Mouse (Mus musculus): Measurements from ENCODE around the gene Foxp1. TPM values are rescaled to one million over a fixed set of nuclear protein-coding genes. Genes with fewer than 3 reads are reported as not detected.

The Foxp1 gene
- polyA plus RNA-seq, 1 experiment, result 93.7 TPM

GRCm38 (mm10) chr6:99360581-99360980 is 161.9 kb downstream of the Foxp1 start:
- no peak for TF ChIP-seq POLR2A (IDR thresholded peaks at IDR 0.05; ENCODE audit: borderline replicate concordance, control insufficient read depth, low read depth, low read length)
- no peak for TF ChIP-seq CTCF (IDR thresholded peaks at IDR 0.05; ENCODE audit: control insufficient read depth, insufficient read depth, low read length)
- Histone ChIP-seq H3K4me1 (ENCODE audit: control insufficient read depth, insufficient read depth, low read length) (peaks cover 7% of the 10 kb centered on the region), H3K27ac (ENCODE audit: control insufficient read depth, insufficient read depth, low read depth, low read length, poor library complexity) (no peak overlapping the region), H3K4me3 (replicated peaks; ENCODE audit: control insufficient read depth, low read depth, low read length) (no peak overlapping the region)
- 77% methylated on average over 4 of the region's 4 CpGs for WGBS

- Histone ChIP-seq H3K4me3 (replicated peaks; ENCODE audit: control insufficient read depth, low read depth, low read length) (no peak overlapping the region), H3K27ac (ENCODE audit: control insufficient read depth, insufficient read depth, low read depth, low read length, poor library complexity) (no peak overlapping the region), H3K4me1 (ENCODE audit: control insufficient read depth, insufficient read depth, low read length) (peaks cover 7% of the 10 kb centered on the region)
- WGBS, result 72% methylated on average over 6 of the region's 6 CpGs
- no peak for TF ChIP-seq CTCF (IDR thresholded peaks at IDR 0.05; ENCODE audit: control insufficient read depth, insufficient read depth, low read length)
- TF ChIP-seq POLR2A (IDR thresholded peaks at IDR 0.05; ENCODE audit: borderline replicate concordance, control insufficient read depth, low read depth, low read length), result no peak
These were observed 162.6 kb downstream of the Foxp1 start for GRCm38 (mm10) chr6:99359765-99360499.

- Histone ChIP-seq H3K27ac (ENCODE audit: control insufficient read depth, insufficient read depth, low read depth, low read length, poor library complexity) (no peak overlapping the region), H3K4me1 (ENCODE audit: control insufficient read depth, insufficient read depth, low read length) (peaks cover 7% of the 10 kb centered on the region), H3K4me3 (replicated peaks; ENCODE audit: control insufficient read depth, low read depth, low read length) (no peak overlapping the region)
- 37% methylated on average over 9 of the region's 9 CpGs for WGBS
- no peak for TF ChIP-seq POLR2A (IDR thresholded peaks at IDR 0.05; ENCODE audit: borderline replicate concordance, control insufficient read depth, low read depth, low read length)
These were observed 163.4 kb downstream of the Foxp1 start for GRCm38 (mm10) chr6:99359036-99359698.

GRCm38 (mm10) chr6:99357931-99358330 is 164.6 kb downstream of the Foxp1 start:
- WGBS, result 47% methylated on average over 2 of the region's 2 CpGs
- Histone ChIP-seq H3K4me3 (replicated peaks; ENCODE audit: control insufficient read depth, low read depth, low read length) (no peak overlapping the region), H3K27ac (ENCODE audit: control insufficient read depth, insufficient read depth, low read depth, low read length, poor library complexity) (no peak overlapping the region), H3K4me1 (ENCODE audit: control insufficient read depth, insufficient read depth, low read length) (peaks cover 7% of the 10 kb centered on the region)
- no peak for TF ChIP-seq CTCF (IDR thresholded peaks at IDR 0.05; ENCODE audit: control insufficient read depth, insufficient read depth, low read length)
- no peak for TF ChIP-seq POLR2A (IDR thresholded peaks at IDR 0.05; ENCODE audit: borderline replicate concordance, control insufficient read depth, low read depth, low read length)

GRCm38 (mm10) chr6:99354338-99354737 is 168.2 kb downstream of the Foxp1 start:
- TF ChIP-seq POLR2A (IDR thresholded peaks at IDR 0.05; ENCODE audit: borderline replicate concordance, control insufficient read depth, low read depth, low read length) (no peak), CTCF (IDR thresholded peaks at IDR 0.05; ENCODE audit: control insufficient read depth, insufficient read depth, low read length) (no peak)
- H3K4me3 ChIP-seq (replicated peaks; ENCODE audit: control insufficient read depth, low read depth, low read length), result no peak overlapping the region
- 84% methylated on average over 2 of the region's 2 CpGs for WGBS
- no peak overlapping the region for H3K27ac ChIP-seq (ENCODE audit: control insufficient read depth, insufficient read depth, low read depth, low read length, poor library complexity)
- H3K4me1 ChIP-seq (ENCODE audit: control insufficient read depth, insufficient read depth, low read length), result peaks cover 2% of the 10 kb centered on the region

- WGBS, result 82% methylated on average over 2 of the region's 2 CpGs
- no peak overlapping the region for H3K4me3 ChIP-seq (replicated peaks; ENCODE audit: control insufficient read depth, low read depth, low read length)
- H3K4me1 ChIP-seq (ENCODE audit: control insufficient read depth, insufficient read depth, low read length), result no peaks in the 10 kb centered on the region; the same call in 1 of the 2 replicates
- H3K27ac ChIP-seq (ENCODE audit: control insufficient read depth, insufficient read depth, low read depth, low read length, poor library complexity), result no peak overlapping the region
- no peak for TF ChIP-seq CTCF (IDR thresholded peaks at IDR 0.05; ENCODE audit: control insufficient read depth, insufficient read depth, low read length)
- TF ChIP-seq POLR2A (IDR thresholded peaks at IDR 0.05; ENCODE audit: borderline replicate concordance, control insufficient read depth, low read depth, low read length), result no peak
These were observed 169.1 kb downstream of the Foxp1 start for GRCm38 (mm10) chr6:99353441-99353840.

GRCm38 (mm10) chr6:99350566-99350965 is 172.0 kb downstream of the Foxp1 start:
- H3K27ac ChIP-seq (ENCODE audit: control insufficient read depth, insufficient read depth, low read depth, low read length, poor library complexity), result no peak overlapping the region
- no peak overlapping the region for H3K4me3 ChIP-seq (replicated peaks; ENCODE audit: control insufficient read depth, low read depth, low read length)
- WGBS, result 48% methylated on average over 3 of the region's 3 CpGs
- no peaks in the 10 kb centered on the region for H3K4me1 ChIP-seq (ENCODE audit: control insufficient read depth, insufficient read depth, low read length)
- TF ChIP-seq POLR2A (IDR thresholded peaks at IDR 0.05; ENCODE audit: borderline replicate concordance, control insufficient read depth, low read depth, low read length) (no peak), CTCF (IDR thresholded peaks at IDR 0.05; ENCODE audit: control insufficient read depth, insufficient read depth, low read length) (no peak)

- no peaks in the 10 kb centered on the region for H3K4me1 ChIP-seq (ENCODE audit: control insufficient read depth, insufficient read depth, low read length)
- H3K4me3 ChIP-seq (replicated peaks; ENCODE audit: control insufficient read depth, low read depth, low read length), result no peak overlapping the region
- WGBS, result 64% methylated on average over 5 of the region's 5 CpGs
- no peak overlapping the region for H3K27ac ChIP-seq (ENCODE audit: control insufficient read depth, insufficient read depth, low read depth, low read length, poor library complexity)
- TF ChIP-seq CTCF (IDR thresholded peaks at IDR 0.05; ENCODE audit: control insufficient read depth, insufficient read depth, low read length), result no peak
- no peak for TF ChIP-seq POLR2A (IDR thresholded peaks at IDR 0.05; ENCODE audit: borderline replicate concordance, control insufficient read depth, low read depth, low read length)
These were observed 172.4 kb downstream of the Foxp1 start for GRCm38 (mm10) chr6:99350156-99350555.

Data from bone marrow, adult 2 months (tissue).